Mouse (Mus musculus) limb, embryonic 15.5 days (tissue): ENCODE measurements around the gene Mknk2. TPM values are rescaled to one million over a fixed set of nuclear protein-coding genes. Genes with fewer than 3 reads are reported as not detected.
A peak's percentile ranks its signal among the peaks of the same experiment; 100 is the strongest.

Experiments used
- ATAC-seq: fragments of 200-750 bp; cut with Nextera tagmentation; 2 replicates; pipeline ENCODE4 v1.8.0; 2017; ENCODE audit warnings: low read depth, moderate TSS enrichment; ENCODE audit not compliant: insufficient number of reproducible peaks, low FRiP score, low TSS enrichment
- H3K27ac ChIP-seq: fragments of 300-500 bp; sonication (generic); 2 replicates; pipeline ENCODE4 v1.5.1; 2015; ENCODE audit warnings: moderate library complexity, mild to moderate bottlenecking, inconsistent platforms
- H3K27me3 ChIP-seq: fragments of 300-500 bp; sonication (generic); 2 replicates; pipeline ENCODE4 v1.6.1; 2015; ENCODE audit warnings: inconsistent platforms
- H3K36me3 ChIP-seq: fragments of 300-500 bp; sonication (generic); 2 replicates; pipeline ENCODE4 v1.6.1; 2015; ENCODE audit warnings: inconsistent platforms
- H3K4me1 ChIP-seq: fragments of 300-500 bp; sonication (generic); 2 replicates; pipeline ENCODE4 v1.6.1; 2015; ENCODE audit warnings: inconsistent platforms
- H3K4me2 ChIP-seq: fragments of 300-500 bp; sonication (generic); 2 replicates; pipeline ENCODE4 v1.6.1; 2015; ENCODE audit warnings: mild to moderate bottlenecking, inconsistent platforms
- H3K4me3 ChIP-seq: fragments of 300-500 bp; sonication (generic); 2 replicates; pipeline ENCODE4 v1.5.1; 2015; ENCODE audit warnings: mild to moderate bottlenecking, inconsistent platforms
- H3K9ac ChIP-seq: fragments of 300-500 bp; sonication (generic); 2 replicates; pipeline ENCODE4 v1.6.1; 2015; ENCODE audit warnings: inconsistent platforms
- H3K9me3 ChIP-seq: fragments of 300-500 bp; sonication (generic); 2 replicates; pipeline ENCODE4 v1.6.1; 2016; ENCODE audit warnings: inconsistent platforms
- WGBS: fragments of 180-500 bp; shearing (Covaris S2); methylation state at CpG from one replicate; pipeline ENCODE4 v1.1.7; 2015; 5-methylcytosine and 5-hydroxymethylcytosine counted together
- polyA plus RNA-seq: library from polyadenylated mRNA; unstranded; fragments of >200 nt; fragmentation: Nextera tagmentation; extraction: Ambion mirVana; gene quantifications from 2 replicates; pipeline ENCODE4 v1.2.1, GENCODE M21; 2015

Mknk2 gene
- polyA plus RNA-seq, 1 experiment from 2014 or later: 97.5 TPM

DNA sequence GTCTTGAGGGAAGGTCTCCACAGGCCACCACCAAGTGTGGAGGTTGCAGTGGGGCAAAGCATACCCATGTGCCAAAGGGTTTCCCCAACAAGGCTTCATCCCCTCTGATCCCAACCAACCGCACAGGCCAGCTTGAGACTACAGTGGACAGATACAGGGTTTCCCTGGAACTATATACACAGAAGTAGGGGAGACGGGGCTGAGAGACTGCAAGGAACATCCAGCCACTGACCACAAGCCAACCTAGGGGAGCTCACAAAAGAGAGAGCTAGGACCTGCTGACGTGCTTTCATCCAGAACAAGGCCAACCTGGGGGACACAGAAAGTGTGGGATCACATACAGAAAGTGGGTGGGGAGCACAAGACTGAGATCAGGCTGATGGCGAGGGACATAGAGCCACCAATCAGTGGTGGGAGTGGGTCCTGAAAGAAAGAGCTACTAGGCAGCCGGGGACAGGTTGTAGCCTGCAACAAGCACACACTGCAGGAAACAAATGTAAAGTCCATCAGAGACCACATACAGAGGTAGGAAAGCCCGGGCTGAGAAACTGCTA lies 3.0 kb downstream of the Mknk2 start:
- no peak for ATAC-seq
- 10% methylated on average over 6 of the region's 6 CpGs for WGBS
- Histone ChIP-seq H3K27me3 (no peaks in the 10 kb centered on the region), H3K27ac (peak overlapping the region; percentile 89), H3K4me3 (peak overlapping the region; percentile 95), H3K4me1 (peaks cover 83% of the 10 kb centered on the region), H3K9ac (peak overlapping the region; percentile 98), H3K9me3 (no peaks in the 10 kb centered on the region), H3K36me3 (peaks cover 28% of the 10 kb centered on the region), H3K4me2 (peak overlapping the region; percentile 58)

DNA sequence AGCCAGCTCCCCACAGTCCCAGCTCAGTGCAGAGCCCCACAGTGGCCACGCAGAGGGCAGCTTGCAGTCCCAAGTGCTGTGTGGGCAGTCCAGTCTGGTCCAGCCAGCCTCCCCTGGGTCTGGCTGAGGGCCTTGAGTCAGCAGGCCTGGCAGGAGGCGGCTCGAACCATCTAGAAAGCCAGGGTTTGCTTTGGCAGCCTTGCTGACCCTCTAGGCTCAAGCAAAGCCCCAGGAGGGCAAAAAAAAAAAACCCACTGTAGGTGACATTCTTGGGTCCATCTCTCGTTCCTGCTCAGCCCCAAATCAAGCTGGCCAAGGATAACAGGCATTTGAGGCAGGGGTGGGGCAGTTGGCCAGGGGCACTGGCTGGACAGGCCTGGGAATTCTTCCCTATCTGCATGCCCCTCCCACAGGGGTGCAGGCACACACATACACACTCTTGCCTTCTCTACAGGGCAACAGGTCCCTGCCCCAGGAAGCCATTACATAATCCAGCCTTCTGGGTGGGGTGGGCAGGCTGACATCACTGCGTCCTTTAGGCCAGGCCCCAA lies 3.7 kb downstream of the Mknk2 start:
- Histone ChIP-seq H3K27ac (peak overlapping the region; percentile 62), H3K36me3 (peaks cover 35% of the 10 kb centered on the region)

DNA sequence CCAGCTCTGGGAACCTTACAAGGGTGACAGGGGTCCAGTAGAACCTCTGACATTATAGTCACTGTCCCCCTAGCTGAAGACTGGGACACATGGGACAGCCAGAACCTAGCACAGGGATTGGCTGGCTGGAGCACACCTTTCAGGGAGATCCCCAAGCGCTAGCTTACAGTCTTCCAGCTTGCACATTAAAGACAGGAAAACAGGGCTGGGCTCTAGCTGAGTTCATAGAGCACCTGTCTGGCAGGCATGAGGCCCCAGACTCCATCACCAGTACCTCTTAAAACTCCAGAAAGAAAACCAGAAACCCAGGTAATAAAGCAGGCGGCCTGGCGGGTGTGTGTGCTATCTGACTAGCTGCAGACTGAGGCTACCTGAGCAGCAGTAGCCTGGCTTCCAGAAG lies 4.2 kb downstream of the Mknk2 start:
- Histone ChIP-seq H3K4me1 (peaks cover 82% of the 10 kb centered on the region), H3K4me2 (peak overlapping the region; percentile 58), H3K27ac (peak overlapping the region; percentile 62), H3K9me3 (no peaks in the 10 kb centered on the region), H3K4me3 (peak overlapping the region; percentile 95), H3K36me3 (peaks cover 40% of the 10 kb centered on the region), H3K27me3 (no peaks in the 10 kb centered on the region), H3K9ac (peak overlapping the region; percentile 23; the same call in 1 of the 2 replicates)
- 45% methylated on average over 3 of the region's 3 CpGs for WGBS
- no peak for ATAC-seq

More for the DNA sequence above, 3.7 kb downstream of the Mknk2 start:
- Histone ChIP-seq H3K27me3 (no peaks in the 10 kb centered on the region), H3K4me3 (peak overlapping the region; percentile 95), H3K4me1 (peaks cover 82% of the 10 kb centered on the region), H3K4me2 (peak overlapping the region; percentile 58), H3K9ac (peak overlapping the region; percentile 98; the same call in 1 of the 2 replicates), H3K9me3 (no peaks in the 10 kb centered on the region)
- 52% methylated on average over 5 of the region's 5 CpGs for WGBS
- ATAC-seq: no peak

DNA sequence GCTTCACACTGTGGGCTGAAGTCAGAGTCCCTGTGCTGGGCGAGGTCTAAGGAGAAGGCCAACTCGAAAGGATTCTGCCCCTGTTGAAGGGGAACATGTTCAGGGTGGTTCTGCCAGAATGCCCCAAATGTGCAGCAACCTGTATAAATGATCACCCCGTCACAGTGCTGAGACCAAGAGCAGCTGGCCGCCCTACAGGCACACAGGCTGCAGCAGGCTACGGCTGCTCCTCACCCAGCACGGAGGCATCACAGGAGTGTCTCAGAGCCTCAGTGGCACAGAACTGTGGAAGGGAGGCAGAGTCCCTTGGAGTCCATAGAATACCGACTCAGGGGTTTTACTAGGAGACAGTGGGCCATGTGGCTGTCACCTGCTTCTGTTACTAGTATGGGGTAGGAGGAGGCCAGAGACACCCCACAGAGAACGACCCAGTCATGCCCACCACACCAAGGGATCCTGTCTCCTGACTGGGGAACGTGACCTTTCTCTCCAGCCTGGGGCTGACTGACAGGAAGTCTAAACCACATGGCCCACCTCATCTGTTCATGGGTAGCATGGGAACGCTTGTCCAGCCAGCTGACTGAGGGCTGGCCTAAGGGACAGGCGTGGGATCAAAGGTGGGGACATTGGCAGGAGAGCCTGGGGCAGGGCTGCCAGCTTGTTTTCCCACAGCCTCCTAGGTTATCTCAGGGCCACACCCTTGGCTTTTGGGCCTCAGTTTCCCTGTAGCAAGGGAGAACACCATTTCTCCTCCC lies 5.8 kb downstream of the Mknk2 start:
- Histone ChIP-seq H3K4me1 (peaks cover 75% of the 10 kb centered on the region), H3K9me3 (no peaks in the 10 kb centered on the region), H3K27ac (no peak overlapping the region), H3K27me3 (no peaks in the 10 kb centered on the region), H3K36me3 (peaks cover 56% of the 10 kb centered on the region), H3K9ac (no peak overlapping the region), H3K4me3 (no peak overlapping the region), H3K4me2 (no peak overlapping the region)
- ATAC-seq: no peak
- WGBS: 63% methylated on average over 11 of the region's 11 CpGs

DNA sequence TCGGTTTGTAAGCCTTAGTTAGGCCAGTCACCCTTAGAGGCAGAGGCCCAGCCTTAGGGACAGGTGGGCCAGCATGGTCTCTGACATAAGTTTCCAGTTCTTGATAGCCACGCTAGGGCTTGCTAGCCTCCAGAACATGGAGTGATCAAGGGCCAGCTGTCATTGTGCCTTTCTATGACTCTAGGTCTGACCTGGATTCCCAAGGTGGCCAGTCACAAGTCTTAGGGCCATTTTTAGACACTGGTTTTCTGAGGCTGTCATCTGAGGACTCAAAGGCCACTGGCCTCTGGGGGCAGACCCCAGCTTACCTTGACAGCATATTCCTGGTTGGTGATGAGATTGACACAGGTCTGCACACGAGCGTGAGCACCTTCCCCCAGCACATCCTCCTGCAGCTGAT lies 6.7 kb downstream of the Mknk2 start:
- Histone ChIP-seq H3K4me3 (no peak overlapping the region), H3K9me3 (no peaks in the 10 kb centered on the region), H3K27ac (no peak overlapping the region), H3K9ac (no peak overlapping the region), H3K27me3 (no peaks in the 10 kb centered on the region), H3K36me3 (peaks cover 64% of the 10 kb centered on the region), H3K4me1 (peaks cover 78% of the 10 kb centered on the region), H3K4me2 (no peak overlapping the region)
- WGBS: 79% methylated on average over 4 of the region's 4 CpGs
- no peak for ATAC-seq

DNA sequence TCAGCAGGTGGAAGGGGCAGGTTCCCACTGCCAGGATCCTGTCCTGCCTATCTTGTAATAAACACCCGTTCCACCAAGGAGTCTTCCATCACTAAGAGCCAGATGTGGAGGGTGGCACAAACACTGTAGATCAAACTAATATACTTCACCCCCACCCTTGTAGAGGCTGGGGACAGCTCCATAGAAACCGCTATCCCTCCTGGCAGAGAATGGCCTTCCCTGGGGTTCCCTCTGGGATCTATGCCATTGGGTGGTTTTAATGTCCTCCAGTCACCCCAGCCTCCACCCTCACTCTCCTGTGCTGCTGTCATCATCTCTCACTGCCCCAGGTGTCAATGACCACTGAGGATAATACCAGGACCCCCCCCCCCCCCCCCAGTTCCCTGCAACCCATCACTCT lies 7.4 kb downstream of the Mknk2 start:
- no peak overlapping the region for H3K4me3 ChIP-seq
- no peak overlapping the region for H3K27ac ChIP-seq
- H3K4me2 ChIP-seq: no peak overlapping the region
- H3K9me3 ChIP-seq: no peaks in the 10 kb centered on the region
- H3K27me3 ChIP-seq: no peaks in the 10 kb centered on the region
- peaks cover 70% of the 10 kb centered on the region for H3K36me3 ChIP-seq
- ATAC-seq: no peak
- 89% methylated on average over 2 of the region's 2 CpGs for WGBS
- peaks cover 86% of the 10 kb centered on the region for H3K4me1 ChIP-seq
- H3K9ac ChIP-seq: no peak overlapping the region

DNA sequence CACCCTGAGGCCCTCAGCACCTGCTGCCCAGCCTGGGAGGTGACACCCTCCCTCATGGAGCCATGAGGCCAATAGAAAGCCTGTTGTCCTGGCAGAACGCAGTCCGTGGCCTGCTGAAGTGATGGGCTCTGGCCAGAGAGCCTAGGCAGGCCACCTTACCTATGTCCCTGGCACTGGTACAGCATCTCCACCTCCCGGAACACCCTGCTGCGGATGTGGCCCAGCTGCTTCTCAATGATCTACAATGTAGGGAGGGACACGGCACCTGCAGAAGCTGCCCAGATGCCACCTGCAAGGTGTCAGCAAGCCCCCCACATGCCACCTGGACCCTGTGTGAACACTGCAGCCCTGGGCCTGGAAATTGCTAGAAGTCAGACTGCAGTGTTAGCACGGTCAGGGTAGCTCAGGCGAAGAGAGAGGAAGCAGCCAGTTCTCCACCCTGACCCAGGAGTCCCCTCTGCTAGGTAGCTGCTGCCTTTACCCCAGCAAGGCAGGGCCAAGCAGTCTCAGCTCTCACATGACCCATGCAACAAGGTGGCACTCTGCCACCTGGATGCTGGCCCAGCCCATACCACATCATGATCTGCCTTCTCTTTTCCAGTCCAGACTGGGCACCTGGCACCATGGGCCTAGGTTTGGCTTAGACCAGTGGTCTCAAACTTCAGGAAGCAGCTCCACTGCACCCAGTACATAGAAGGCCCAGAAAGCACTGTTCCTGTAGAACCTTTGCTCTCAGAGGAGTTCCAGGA lies 8.0 kb downstream of the Mknk2 start:
- WGBS: 93% methylated on average over 7 of the region's 7 CpGs

DNA sequence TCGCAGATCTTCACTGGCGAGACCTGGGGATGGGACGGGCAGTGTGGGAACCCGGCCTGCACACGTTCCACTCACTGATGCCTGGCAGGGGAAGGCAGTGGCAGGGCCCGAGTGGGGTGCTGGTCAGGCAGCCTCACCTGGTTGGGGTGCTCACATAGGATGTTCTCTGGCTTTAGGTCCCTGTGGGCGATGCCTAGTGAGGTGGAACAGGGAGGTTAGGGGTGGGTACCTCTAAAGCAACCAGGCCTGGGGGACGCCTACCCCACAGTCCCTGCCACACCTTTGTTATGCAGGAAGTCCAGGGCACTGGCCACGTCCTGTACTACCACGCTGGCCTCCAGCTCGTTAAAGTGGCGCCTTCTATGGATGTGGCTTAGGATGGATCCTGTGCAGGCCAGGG lies 8.9 kb downstream of the Mknk2 start:
- Histone ChIP-seq H3K4me1 (peaks cover 91% of the 10 kb centered on the region), H3K9ac (no peak overlapping the region), H3K9me3 (no peaks in the 10 kb centered on the region), H3K27me3 (no peaks in the 10 kb centered on the region), H3K36me3 (peaks cover 70% of the 10 kb centered on the region), H3K4me2 (no peak overlapping the region), H3K27ac (no peak overlapping the region), H3K4me3 (no peak overlapping the region)
- 79% methylated on average over 12 of the region's 12 CpGs for WGBS
- no peak for ATAC-seq

More for the DNA sequence above, 8.0 kb downstream of the Mknk2 start:
- no peaks in the 10 kb centered on the region for H3K27me3 ChIP-seq
- peaks cover 70% of the 10 kb centered on the region for H3K36me3 ChIP-seq
- H3K9me3 ChIP-seq: no peaks in the 10 kb centered on the region
- H3K4me1 ChIP-seq: peaks cover 91% of the 10 kb centered on the region
- 0 out of 2 replicates have a peak overlapping the region, but pooled peaks have one; percentile 2 for H3K27ac ChIP-seq
- H3K4me3 ChIP-seq: no peak overlapping the region
- H3K4me2 ChIP-seq: no peak overlapping the region
- no peak overlapping the region for H3K9ac ChIP-seq
- no peak for ATAC-seq

DNA sequence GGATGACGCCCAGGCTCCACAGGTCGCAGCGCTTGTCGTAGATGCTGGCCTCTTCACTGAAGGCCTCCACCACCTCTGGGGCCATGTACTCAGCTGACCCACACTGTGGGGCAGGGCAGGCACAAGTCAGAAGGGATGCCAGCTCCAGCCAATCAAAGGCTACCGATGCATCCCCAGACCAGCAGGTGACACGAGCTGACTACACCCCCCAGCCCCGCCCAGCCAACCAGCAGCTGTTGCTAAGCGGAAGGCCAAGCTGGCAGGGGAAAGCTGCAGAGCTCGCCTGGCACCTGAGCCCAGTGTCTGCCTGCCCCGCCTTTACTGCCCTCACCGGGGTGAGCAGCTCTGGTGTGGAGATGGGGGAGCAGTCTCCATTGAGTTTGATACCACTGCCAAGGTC lies 9.3 kb downstream of the Mknk2 start:
- no peak for ATAC-seq
- Histone ChIP-seq H3K27ac (no peak overlapping the region), H3K36me3 (peaks cover 70% of the 10 kb centered on the region), H3K27me3 (no peaks in the 10 kb centered on the region), H3K4me2 (no peak overlapping the region), H3K9ac (no peak overlapping the region), H3K4me1 (peaks cover 91% of the 10 kb centered on the region), H3K4me3 (no peak overlapping the region), H3K9me3 (no peaks in the 10 kb centered on the region)
- WGBS: 80% methylated on average over 11 of the region's 11 CpGs

DNA sequence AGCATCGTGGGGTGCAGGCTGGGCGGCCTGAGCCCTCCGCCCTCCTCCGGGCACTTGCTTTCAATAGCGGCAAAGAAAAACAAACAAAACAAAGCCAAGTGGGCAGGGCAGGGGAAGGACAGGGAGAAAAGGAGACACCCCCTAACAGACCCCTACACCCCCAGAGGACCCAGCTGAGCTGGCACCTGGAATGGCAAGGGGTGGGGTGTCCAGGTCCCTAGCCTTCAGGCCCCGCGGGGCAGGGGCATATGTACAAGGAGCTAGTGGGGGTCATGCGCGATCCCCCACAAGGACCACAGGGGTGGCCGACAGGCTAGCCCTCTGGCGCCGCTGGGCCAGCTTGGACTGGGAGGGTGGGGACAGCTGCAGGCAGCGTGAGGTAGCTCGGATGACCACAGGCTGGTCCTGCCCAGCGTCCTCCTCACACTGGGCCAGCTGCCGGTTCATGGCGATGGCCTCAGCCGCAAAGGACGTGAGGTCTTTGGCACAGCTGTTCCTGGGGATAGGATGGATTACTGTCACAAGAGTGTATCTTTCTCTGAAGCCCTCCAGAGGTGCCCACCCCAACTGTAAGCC lies 11.0 kb downstream of the Mknk2 start:
- H3K4me1 ChIP-seq: peaks cover 77% of the 10 kb centered on the region
- WGBS: 83% methylated on average over 19 of the region's 19 CpGs
- no peak for ATAC-seq
- H3K9ac ChIP-seq: no peak overlapping the region
- H3K36me3 ChIP-seq: peaks cover 62% of the 10 kb centered on the region
- no peak overlapping the region for H3K4me3 ChIP-seq
- peak overlapping the region; percentile 90; the same call in 1 of the 2 replicates for H3K27ac ChIP-seq
- no peak overlapping the region for H3K4me2 ChIP-seq
- no peaks in the 10 kb centered on the region for H3K27me3 ChIP-seq
- H3K9me3 ChIP-seq: no peaks in the 10 kb centered on the region

DNA sequence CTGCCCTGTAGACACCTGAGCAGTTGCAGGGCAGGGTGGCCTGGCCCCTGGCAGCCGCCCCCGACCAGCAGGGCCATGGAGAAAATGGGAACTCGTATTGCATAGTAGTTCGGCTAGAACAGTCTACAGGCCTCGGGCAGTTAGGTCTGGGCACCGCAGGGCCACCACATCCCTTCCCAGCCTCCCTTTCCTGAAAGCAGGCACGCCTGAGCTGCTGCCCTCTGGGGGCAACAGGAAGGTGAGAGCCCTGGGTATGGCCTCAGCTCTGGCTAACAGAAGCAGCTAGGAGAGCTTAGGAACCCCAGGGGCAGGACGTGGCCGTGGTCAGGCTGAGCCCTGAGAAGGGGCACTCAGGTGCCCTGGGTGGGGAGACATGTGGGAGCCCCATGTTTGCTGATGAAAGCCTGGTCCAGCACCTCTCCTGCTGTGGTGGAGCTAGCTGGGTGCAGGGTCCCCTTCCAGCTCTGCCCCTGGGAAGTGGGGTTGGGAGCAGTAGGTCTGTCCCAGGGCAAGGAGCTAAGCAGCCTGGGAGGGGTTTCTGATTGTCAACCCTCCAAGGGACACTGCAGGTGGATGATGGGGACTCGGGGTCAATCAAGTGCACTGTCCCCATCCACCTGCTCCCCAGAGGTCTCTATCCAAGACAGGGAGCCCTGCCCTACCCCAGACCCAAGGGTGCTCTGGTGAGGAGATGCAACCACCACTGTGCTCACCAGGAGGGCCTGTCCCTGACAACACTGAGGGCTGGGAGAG lies 11.8 kb downstream of the Mknk2 start:
- Histone ChIP-seq H3K9me3 (no peaks in the 10 kb centered on the region), H3K4me2 (no peak overlapping the region), H3K27me3 (no peaks in the 10 kb centered on the region), H3K27ac (peak overlapping the region; percentile 90), H3K9ac (no peak overlapping the region), H3K4me1 (peaks cover 70% of the 10 kb centered on the region), H3K4me3 (no peak overlapping the region), H3K36me3 (peaks cover 54% of the 10 kb centered on the region)
- 74% methylated on average over 10 of the region's 10 CpGs for WGBS
- ATAC-seq: no peak
